Mouse (Mus musculus) liver, adult 2 months (tissue): ENCODE data around the gene Cfap299.

Source experiments
- CTCF ChIP-seq: fragments of 200-500 bp; IDR thresholded peaks from 2 replicates; pipeline ENCODE4 v1.5.1; 2011; ENCODE audit warnings: low read depth, low read length, control low read depth
- POLR2A ChIP-seq: fragments of 200-500 bp; IDR thresholded peaks from 2 replicates; pipeline ENCODE4 v1.6.1; 2011; ENCODE audit warnings: low read length, control low read depth; ENCODE audit not compliant: insufficient read depth; ENCODE audit errors: extremely low read depth

- TF ChIP-seq POLR2A (no peak), CTCF (no peak)
Observed at GRCm38 (mm10) chr5:98523783-98524182, 194.7 kb downstream of the Cfap299 start.
